Mouse (Mus musculus) adrenal gland, adult 2 months (tissue): ENCODE results near the gene Rnf227. TPM values are rescaled to one million over a fixed set of nuclear protein-coding genes. Genes with fewer than 3 reads are reported as not detected.

ENCODE experiments used
- DNase-seq: peaks from one replicate; pipeline ENCODE4 v3.0.0; 2021
- polyA plus RNA-seq: library from polyadenylated mRNA; depleted of rRNA; stranded (reverse); fragments of >200 nt; gene quantifications from 2 replicates; pipeline ENCODE4 v1.2.3, GENCODE M21; 2012
- total RNA-seq, 2 experiments: library from RNA; stranded (reverse); gene quantifications; 2 replicates each; pipeline ENCODE4 v1.2.3; 2021

The Rnf227 gene
- total and polyA plus RNA-seq, 3 experiments: 0.88 to 6.8 (median 3.3) TPM

DNA sequence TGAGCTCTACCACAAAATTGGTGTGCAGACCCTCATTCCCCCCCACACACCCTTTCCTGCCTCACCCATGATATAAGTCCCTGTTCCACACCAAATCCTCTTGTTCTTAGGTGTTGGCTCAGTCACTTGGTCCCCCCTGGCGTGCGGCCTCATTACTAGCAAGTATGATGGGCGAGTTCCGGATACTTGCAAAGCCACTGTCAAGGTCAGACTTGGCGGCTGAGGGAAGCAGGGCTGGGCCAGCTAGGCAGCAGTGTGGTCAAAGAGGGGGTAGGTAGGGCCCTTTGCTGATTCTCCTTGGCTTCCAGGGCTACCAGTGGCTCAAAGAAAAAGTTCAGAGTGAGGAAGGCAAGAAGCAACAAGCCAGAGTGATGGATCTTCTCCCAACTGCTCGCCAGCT lies 9.1 kb upstream of the Rnf227 start:
- DNase-seq: peak; percentile 67

DNA sequence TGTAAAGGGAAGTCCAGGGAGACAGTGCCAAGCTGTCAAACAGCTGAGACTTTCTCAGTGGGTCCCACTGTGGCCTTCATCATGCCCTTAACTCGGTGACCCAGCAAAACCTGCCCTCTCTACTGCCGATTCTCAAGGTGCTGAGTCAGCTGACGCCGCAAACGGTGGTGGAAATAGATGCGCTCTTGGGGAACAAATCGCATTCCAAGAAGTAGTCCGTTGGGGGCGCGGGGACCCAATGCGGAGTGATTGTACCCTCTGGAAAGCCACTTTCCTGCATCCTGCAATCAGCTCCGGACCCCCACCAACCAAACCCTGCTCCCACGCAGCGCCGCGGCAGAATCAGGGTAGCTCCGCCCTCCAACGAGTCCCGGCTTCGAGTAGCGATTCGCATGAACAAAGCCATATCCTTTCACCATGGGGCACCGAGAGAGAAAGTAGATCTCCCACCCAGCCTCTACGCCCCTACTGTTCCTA lies 8.3 kb upstream of the Rnf227 start:
- peak; percentile 86 for DNase-seq

DNA sequence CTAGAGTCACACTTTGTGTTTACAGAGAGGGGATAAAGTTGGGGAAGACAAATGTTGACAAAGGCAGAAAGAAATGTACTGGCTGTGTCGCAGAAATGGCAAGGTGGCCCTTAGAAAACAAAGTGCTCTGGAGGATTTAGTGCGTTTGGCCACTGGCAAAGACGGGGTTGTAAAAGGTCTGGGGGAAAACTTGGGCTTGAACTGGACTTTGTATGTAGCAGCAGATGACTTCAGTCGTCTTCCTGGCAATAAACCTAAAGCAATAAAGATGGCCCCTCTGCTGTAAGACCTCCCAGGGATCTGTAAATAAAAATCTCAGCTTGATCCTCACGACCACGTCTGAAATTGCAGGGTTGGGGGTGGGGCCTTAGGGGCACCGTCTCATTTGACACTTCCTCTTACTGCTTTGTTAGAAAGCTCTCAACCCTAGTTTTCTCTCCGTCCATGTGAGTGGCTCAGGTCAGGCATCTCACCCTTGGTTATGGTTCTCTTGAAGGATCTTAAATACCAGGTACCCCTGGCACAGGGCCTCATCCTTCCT lies 7.5 kb upstream of the Rnf227 start:
- no peak for DNase-seq

DNA sequence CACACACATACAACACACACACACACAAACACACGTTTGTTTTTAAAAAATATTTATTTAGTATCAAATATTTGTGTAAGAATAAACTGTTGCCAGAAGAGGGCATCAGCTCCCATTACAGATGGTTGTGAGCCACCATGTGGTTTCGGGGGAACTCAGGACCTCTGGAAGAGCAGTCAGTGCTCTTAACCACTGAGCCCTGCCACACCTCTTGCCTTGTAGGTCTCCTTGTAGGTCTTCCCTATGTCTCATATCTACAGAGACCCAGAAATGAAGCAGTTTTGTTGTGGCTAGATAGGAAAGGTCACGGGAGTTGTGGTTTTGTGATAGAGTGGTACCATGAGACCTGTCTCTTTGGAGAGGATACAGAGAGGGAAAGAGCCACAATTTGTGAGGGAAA lies 6.3 kb upstream of the Rnf227 start:
- DNase-seq: no peak

DNA sequence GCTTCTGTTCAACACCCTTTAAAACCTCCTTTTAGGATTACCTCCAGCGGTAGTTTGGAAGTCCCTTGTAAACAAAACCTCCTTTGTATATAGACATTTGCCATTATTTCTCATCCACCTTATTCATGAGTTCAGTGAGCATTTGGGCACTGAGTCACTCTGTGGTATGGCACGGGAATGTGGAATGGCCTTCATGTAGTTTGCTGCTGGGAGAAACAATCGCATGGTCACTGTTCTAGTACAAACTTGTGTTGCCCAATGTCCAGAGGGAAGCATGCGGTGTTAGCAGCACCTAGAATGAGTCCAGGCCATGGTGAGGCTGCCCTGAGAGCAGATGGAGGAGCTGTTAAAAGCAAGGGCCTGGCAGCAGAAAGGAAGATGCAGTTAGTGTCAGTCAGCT lies 5.5 kb upstream of the Rnf227 start:
- peak; percentile 40 for DNase-seq

DNA sequence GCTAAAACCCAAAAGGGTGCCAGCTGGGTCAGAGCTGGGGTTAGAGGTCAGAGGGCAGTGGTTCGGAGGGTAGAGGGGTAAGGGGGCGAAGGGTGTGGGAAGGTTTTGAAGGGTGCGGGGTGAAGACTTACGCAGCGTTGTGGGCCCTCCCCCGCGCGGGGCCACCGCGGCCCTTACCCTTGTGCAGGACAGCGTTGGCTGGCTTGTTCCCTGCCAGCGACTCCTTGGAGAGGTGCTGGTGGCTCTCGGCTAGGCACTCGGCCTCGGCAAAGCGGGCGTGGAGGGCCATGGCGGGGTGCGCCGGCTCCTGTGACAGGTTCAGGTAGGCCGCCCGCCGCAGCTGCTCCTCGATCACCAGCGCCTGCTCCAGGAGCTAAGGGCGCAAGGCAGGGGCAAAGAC lies 6.2 kb downstream of the Rnf227 start:
- no peak for DNase-seq

DNA sequence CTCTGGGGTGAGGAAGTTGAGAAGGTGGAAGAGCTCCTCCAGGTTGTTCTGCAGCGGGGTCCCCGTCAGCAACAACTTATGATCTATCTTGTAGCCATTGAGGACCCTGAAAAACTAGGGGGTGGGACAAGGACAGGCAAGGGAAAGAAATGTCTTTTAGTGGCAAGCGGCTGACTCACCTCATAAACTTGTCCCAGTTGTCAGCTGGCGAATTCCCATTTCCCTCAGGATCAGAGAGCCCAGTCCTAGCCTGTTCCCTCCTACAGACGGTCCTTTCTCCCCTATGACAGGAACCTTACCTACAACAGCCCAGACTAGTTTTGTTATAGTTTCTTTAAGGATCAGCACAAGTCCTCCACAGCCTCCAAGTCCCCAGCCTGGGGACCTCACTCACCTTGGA lies 16.3 kb downstream of the Rnf227 start:
- no peak for DNase-seq

DNA sequence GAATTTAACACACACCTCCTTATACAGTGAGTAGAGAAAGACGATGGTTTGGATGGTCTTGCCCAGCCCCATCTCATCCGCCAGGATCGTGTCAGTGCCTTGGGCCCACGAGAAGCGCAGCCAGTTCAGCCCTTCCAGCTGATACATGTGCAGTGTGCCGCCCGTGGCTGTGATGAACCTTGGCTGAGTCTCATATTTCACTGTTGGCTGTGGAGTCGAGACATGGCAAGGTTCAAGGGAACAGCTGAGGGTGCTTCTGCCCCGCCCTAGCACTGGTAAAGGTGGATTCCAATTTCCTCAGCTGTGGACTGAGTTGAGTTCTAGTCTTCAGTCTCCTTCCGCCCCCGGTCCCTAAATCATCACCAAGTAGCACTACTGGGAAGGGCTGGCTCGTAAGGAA lies 17.4 kb downstream of the Rnf227 start:
- no peak for DNase-seq

DNA sequence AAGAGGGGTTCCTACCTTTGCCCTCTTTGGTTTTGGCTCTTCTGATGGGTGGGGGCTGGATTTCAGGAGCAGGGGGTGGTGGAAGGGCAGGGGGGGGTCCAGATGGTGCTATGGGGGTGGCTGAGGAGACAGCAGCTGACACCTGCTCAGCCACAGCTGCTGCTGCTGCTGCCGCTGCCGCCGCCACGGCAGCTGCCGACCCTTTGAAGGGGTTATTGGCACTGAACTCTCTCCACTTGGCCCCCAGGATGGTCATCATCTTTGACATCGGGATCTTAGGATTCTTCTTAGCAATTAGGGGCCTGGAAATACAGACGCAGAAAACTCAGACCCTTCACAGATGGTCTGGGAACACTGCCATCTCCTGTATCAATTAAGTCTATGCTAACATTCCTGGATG lies 21.8 kb downstream of the Rnf227 start:
- no peak for DNase-seq

DNA sequence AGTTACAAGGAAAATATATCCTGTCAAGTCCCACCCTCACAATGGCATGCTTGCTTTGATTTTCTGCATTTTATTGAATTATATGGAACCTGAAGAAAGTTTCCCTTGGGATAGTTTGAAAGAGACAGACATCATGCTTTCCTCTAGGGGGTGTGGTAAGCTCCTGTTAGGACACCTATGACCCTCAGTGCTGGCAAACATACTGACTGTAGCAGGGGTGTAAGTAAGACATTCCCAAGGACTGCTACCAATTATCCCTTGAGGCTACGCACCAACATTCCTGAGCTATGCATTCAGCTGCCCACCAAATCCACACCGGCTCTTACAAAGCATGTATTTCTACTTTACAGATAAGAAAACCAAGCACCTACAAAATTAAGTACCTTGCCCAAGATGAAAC lies 22.2 kb downstream of the Rnf227 start:
- DNase-seq: no peak

DNA sequence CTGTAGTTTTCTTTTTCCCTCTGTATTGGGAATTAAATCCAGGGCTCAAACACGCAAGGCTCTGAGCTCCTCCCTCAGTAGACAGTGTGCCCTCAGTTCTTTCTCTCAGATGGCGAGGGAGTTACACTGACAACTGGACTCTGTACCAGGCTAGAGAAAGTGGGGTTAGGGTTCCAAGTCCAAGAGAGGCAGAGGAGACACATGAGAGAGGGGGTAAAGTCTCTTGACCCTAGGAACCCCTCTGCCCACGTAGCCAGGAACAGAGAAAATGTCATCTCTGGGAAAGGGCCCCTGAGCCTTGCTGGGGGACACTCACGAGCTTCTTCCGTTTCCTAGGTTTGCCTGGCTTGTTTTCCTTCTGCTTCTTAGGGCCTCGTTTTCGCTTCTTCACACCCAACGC lies 24.1 kb downstream of the Rnf227 start:
- DNase-seq: no peak

DNA sequence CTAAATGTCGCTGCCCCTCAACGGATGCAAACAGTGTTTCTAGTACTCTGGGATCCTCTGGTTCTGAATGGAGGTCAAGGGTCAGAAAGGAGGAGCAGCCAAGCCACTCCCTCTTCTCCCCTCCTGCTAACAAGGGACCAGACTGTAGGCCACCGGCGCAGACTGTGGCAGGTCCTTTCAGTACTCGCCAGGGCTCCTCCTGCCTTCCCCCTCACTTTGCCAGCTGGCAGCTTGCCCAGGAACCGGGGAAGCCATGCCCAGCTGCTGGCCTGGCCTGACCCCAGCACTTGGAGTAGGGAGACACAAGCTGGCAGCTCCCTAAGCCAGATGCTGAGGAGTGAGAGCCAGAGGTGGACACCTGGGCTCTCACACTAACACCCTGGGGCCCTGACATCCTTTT lies 24.6 kb downstream of the Rnf227 start:
- DNase-seq: peak; percentile 96

DNA sequence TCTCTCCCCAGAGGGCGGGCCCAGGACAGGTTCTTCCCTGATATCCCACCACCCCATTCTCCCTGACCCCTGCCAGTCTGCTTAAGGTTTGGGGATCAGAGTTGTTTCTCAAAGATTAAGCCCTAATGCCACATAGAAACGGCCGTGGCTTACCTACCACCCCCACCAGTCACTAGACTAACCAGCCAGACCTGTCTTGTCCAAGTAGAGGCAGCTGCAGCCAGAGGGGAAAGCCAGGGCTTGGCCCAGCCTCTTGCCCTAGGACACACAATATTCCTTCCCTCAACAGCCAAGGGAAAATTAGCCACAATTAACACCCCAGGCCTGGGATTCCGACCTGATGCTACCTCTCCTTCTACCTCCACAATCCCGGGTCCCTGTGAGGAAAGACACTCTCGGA lies 25.5 kb downstream of the Rnf227 start:
- DNase-seq: no peak

DNA sequence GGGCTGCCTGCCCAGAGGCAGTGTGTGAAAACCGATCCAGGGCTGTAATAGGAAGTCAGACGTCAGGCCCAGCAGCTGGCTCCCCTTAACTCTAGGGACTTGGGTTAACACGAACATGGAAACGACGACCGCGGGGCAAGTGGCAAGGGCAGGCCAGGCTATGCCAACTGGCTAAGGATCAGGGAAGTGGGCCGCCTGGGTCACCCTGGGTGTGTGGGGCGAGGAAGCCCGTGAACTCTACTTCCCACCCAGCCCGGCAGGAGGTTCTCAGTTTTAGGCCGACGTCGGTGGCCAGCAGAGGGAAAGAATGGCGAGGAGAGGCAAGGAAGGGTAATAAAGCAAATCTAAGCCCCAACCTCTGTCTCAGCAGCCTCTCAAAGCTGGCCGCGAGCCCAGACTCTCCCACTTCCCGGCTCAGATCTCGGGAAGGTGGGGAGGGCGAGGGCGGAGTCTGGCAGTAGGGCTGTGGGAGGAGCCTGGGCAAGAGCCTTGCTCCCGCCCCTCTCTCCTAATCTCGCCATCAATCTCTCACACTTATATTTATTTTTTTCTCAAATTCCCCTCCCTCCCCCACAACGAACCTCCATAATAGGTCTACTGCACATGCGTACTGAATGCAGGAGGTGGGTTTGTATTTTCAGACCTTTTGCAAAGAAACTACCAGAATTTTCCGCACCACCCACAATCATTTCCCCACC lies 26.0 kb downstream of the Rnf227 start:
- peak; percentile 97 for DNase-seq

DNA sequence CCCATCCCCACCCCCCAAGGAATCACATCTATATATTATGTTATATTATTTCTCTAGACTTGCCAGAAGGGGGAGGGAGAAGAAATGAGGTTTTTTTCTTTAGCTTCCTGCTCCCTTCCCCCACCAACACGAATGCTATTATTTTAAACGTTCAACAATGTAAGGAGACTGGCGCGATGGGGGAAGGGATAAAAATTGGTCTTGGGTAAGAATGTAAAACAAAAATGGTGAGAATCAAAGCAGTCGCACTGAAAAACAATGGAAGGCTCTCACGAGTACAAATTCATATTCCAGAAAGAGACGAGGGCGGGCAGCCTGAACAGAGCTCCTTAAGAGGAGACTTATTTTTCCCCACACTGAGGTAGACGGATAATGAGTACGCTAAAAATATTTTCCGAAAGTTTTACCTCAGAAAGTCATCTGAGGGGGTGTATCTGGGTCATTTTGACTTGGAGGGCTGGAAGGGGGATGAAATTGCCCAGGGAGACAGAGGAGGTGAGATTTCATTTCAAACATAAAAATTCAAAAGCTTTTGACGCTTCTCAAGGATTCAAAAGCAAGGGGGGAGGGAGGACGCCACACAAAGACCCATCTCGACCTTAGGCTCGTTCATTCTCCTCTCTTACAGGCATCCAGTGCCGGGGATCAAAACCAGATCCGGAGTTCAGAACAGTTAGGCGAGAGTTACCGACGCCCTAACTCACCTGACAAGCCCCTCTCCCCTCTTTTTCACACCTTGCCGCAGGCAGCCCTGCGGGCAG lies 26.8 kb downstream of the Rnf227 start:
- peak; percentile 50 for DNase-seq

DNA sequence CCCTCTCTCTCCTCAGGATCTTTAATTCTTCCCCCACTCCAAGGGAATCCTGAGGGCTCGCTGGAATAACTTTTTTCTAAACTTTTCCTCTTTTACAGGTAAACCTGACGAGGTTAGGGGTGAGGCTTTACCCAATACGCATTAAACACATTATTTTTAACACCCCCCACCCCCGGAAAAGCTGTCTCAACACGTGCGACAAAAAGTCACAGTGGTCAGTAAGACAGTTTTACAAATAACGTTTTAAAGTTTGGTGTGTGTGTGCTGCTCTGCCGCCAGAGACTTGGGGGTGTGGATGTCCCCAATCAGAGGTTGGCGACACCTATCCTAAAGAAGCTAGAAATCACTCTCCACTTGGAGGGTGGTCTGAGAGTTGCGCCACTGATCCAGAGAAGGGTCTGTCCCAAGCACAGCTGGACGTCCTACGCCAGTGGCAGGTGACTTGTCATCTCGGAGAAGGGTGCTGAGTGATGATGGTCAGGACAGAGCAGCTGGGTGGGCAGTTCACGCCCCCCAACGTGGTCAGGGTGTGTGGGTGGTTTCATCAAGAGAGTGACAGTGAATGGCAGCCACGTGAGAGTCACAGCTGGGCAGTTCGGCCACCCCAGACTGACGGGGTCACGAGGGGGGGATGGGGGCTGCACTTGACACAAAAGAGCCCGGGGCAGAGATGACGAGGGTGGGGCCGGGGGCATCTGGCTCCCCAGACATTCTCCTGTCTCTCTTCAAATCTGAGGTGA lies 27.5 kb downstream of the Rnf227 start:
- peak; percentile 61 for DNase-seq

DNA sequence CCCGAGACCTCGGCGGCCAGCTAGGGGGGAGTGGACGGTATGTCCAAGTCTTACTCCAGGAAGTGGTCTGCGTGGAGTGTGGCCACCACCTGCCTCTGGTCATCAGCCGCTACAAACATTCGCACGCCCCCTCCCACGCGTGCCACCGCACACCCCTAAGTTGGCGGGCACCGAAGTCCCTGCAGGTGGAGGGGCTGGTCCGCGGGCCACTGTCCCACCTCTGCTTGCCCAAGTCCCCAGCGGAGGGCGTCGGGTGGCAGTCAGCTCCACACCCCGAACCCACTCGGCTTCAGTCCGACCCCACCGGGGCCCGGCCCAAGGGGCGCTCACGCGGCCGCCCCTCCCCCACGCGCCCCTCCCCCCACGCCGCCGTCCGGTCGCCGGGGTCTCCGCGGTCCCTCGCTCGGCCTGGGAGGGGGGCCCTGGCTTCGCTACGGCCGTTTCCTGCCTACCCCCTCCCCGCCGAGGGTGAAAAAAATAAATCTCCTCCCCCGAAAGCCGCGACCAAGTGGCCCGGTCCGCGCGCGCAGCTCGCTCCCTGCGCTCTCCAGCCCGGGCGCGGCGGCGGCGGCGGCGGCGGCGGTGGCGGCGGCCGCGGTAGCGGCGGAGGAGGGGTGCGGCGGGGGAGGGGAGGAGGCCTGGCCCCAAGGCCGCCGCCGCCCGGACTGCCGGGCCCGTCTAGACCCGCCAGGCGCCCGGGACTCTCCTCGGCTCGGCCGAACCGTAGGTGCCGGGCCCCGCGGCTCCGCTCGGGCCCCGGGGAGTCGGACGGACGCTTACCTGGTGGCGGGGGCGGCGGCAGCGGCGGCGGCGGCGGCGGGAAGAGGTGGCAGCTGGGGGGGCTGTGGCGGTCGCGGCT lies 28.3 kb downstream of the Rnf227 start:
- peak; percentile 73 for DNase-seq

DNA sequence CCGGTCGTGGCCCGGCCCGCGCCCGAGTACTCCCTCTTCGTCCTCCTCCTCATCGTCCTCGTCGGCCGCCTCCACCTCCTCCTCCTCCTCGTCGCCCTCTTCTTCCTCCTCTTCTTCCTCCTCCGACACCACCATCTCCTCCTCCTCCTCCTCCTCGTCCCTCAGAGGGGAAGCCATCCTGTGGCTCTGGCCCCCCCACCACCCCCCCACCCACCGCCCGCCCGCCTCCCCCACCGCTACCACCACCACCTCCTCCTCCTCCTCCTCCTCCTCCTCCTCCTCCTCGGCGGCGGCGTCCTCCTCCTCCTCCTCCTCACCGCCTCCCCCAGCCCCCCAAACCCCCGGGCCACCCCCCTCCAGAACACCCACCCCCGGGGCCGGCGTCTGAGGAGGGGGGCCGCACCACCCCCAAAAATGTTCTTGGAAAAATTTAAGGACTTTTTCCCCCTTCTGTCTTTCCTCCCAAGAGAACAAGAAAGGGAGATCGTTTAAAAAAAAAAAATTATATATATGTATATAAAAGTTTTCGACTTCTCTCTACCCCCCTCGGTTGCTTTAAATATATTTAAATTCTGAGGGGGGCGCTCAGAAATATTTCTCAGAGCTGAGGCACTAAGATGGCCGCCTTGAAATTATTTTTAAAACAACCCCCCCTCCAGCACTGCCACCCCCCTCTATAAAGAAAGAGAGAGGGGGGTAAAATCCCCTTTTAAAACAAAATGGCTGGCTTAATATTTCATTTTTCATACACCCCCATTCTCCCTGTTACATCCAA lies 29.1 kb downstream of the Rnf227 start, which contains the start of gene Chd3:
Chd3 (minus strand) TSS at position 192 of the 775 bp plus-strand sequence.
- DNase-seq: no peak

DNA sequence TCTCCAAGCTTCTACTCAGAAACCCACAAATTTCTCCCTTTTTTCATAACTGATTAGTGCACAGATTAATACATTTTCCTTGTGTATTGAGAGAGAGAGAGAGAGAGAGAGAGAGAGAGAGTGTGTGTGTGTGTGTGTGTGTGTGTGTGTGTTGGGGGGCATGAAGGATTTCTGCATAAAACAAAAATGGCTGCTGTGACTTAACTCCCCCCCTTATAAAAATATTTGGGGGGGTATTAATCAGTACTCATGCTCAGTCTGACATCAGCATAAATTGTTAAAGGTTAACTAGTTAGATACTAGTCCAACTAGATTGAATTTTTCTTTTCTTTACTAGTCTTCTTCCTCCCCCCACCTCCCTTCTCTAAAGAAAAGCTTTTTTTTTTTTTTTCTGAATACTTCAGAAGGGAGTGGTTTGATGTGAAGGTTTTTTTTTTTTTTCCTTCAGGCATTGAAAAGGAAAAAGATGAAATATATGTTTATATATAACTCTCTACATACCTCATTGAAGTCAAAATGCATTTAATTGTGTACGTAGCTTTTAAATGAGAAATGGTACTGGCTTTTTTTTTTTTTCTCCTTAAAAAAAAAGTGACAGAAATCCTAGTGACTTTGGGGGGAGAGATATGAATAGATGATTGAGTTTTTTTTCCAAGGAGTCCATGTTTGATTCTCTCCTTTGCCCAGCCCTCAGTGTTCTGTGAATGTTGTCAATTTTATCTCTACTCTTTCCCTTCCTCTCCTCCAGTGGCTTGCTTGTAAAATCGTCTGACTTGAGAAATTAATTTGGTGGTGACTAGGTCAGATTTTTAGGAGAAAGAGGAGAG lies 29.9 kb downstream of the Rnf227 start:
- DNase-seq: no peak

DNA sequence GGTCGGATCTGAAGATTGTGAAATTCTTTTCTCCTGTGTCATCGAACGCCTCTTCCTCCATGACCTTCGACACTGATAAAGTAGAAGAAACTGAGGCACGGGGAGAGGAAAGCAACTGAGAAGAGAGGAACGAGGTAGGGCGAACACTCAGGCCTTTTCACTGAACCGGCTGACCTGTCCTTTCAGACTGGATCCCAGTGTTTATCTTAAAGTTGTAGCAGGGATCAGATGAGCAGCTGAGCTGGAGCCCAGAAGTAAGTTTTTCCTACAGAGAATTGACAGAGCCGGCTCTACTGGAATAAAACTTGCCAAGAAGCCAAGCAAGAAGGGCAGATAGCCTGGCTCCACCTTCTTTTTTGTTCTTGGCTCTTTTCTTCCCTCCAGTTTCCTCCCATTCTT lies 30.6 kb downstream of the Rnf227 start:
- DNase-seq: peak; percentile 16
